In the genomic region with DNA sequence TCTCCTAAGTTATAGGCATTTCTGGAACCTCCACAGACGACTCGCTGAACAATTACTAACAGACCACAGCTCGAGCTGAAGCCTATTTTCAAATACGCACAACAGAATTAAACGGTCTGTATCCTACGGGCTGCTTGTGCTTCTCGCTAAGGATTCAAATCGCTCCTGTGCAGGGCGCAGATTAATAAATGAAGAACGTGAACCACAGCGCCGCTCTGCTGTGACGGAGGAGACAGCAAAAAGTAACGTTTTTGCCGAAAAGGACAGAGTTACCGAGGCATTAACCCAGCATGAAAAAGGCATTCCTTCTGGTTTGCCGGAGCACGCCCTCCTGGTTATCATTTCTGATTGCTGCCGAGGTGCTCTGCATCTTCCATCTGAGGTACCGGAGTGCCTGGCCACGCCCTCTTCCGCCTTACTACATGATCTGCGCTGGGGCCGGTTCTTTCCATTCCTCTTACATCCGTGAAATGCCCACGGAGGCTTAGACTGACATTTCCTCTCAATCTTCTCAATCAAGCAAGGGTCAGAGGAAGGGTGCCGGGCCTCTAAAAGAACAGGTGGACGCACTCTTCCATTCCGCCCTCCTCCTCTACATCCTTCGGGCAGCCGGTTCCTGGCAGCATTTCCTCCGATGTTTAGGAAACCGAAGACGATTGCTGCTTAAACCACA, we compare ENCODE assay signal across 8 mouse cellular contexts.
DNase-seq lines count a peak whose midpoint lies in the region; ATAC-seq and TF ChIP-seq lines count a peak whose summit lies in the region.

No protein-coding gene starts in this region.

- TF ChIP-seq EP300 in liver, postnatal 0 days (IDR thresholded peaks at IDR 0.05; ENCODE audit: low read depth) = no peak

- H3K27me3 ChIP-seq in heart, embryonic 10.5 days (ENCODE audit: insufficient read depth, poor library complexity, severe bottlenecking) = no peaks in the 10 kb centered on the region
- H3K27me3 ChIP-seq in E14TG2a.4 (ENCODE audit: insufficient read depth, low read length) = peaks cover 21% of the 10 kb centered on the region
- no peaks in the 10 kb centered on the region for H3K27me3 ChIP-seq in forebrain, embryonic 15.5 days
- H3K27me3 ChIP-seq in liver, postnatal 0 days (ENCODE audit: insufficient read depth, low read length) = no peaks in the 10 kb centered on the region

- no peak overlapping the region for H3K27ac ChIP-seq in heart, embryonic 10.5 days
- H3K27ac ChIP-seq in forebrain, embryonic 15.5 days (replicated peaks) = no peak overlapping the region
- H3K27ac ChIP-seq in liver, postnatal 0 days (ENCODE audit: low read depth) = no peak overlapping the region

- no peaks in the 10 kb centered on the region for H3K9me3 ChIP-seq in heart, embryonic 10.5 days
- H3K9me3 ChIP-seq in E14TG2a.4 (ENCODE audit: low read length) = no peaks in the 10 kb centered on the region
- H3K9me3 ChIP-seq in forebrain, embryonic 15.5 days = no peaks in the 10 kb centered on the region
- H3K9me3 ChIP-seq in liver, postnatal 0 days (ENCODE audit: low read length) = no peaks in the 10 kb centered on the region

- WGBS in heart, embryonic 10.5 days = 49% methylated on average over 34 of the region's 34 CpGs
- WGBS in forebrain, embryonic 15.5 days = 47% methylated on average over 34 of the region's 34 CpGs
- 54% methylated on average over 34 of the region's 34 CpGs for WGBS in liver, postnatal 0 days (ENCODE audit: insufficient replicate concordance)

- DNase-seq in heart, embryonic 10.5 days (ENCODE audit: low spot score) = peak; percentile 54
- no peak for DNase-seq in heart, postnatal 36 days
- no peak for DNase-seq in liver, postnatal 0 days
- no peak for DNase-seq in right cerebral cortex, postnatal 36 days (ENCODE audit: low spot score in 2 of 2)
- DNase-seq in adrenal gland, adult (ENCODE audit: inconsistent age in 2 of 2, low spot score in 1 of 2) = no peak
- DNase-seq in cerebellum, postnatal 25 days = no peak

- H3K9ac ChIP-seq in forebrain, embryonic 15.5 days (replicated peaks) = peak overlapping the region; percentile 34; the same call in 1 of the 2 replicates
- no peak overlapping the region for H3K9ac ChIP-seq in liver, postnatal 0 days (replicated peaks)

- H3K4me3 ChIP-seq in heart, embryonic 10.5 days = peak overlapping the region; percentile 47
- peak overlapping the region; percentile 39 for H3K4me3 ChIP-seq in E14TG2a.4 (replicated peaks; ENCODE audit: low read length)
- peak overlapping the region; percentile 41 for H3K4me3 ChIP-seq in forebrain, embryonic 15.5 days
- no peak overlapping the region for H3K4me3 ChIP-seq in liver, postnatal 0 days (ENCODE audit: low read depth, low read length)

- TF ChIP-seq CTCF in E14TG2a.4 (conservative IDR thresholded peaks at IDR 0.05; ENCODE audit: low read length) = no peak
- no peak; the same call in 1 of the 2 replicates for TF ChIP-seq CTCF in liver, postnatal 0 days (IDR thresholded peaks at IDR 0.05; ENCODE audit: low read depth)

- H3K36me3 ChIP-seq in heart, embryonic 10.5 days = no peaks in the 10 kb centered on the region
- H3K36me3 ChIP-seq in E14TG2a.4 (ENCODE audit: insufficient read depth, low read length) = no peaks in the 10 kb centered on the region
- H3K36me3 ChIP-seq in forebrain, embryonic 15.5 days = no peaks in the 10 kb centered on the region
- no peaks in the 10 kb centered on the region; the same call in 1 of the 2 replicates for H3K36me3 ChIP-seq in liver, postnatal 0 days (replicated peaks; ENCODE audit: insufficient read depth, low read length)

- H3K4me1 ChIP-seq in heart, embryonic 10.5 days = no peaks in the 10 kb centered on the region
- peaks cover 13% of the 10 kb centered on the region for H3K4me1 ChIP-seq in E14TG2a.4 (replicated peaks; ENCODE audit: low read depth, low read length)
- H3K4me1 ChIP-seq in forebrain, embryonic 15.5 days = no peaks in the 10 kb centered on the region
- no peaks in the 10 kb centered on the region for H3K4me1 ChIP-seq in liver, postnatal 0 days (ENCODE audit: insufficient read depth)

- ATAC-seq in forebrain, embryonic 15.5 days (replicated peaks) = no peak; the same call in 1 of the 2 replicates
- no peak for ATAC-seq in liver, postnatal 0 days

- H3K4me2 ChIP-seq in forebrain, embryonic 15.5 days (replicated peaks) = peak overlapping the region; percentile 40
- H3K4me2 ChIP-seq in liver, postnatal 0 days (ENCODE audit: low read depth, low read length) = 0 out of 2 replicates have a peak overlapping the region, but pooled peaks have one; percentile 1

- intact Hi-C loops in heart, postnatal 36 days (cut with DNase I) = no loop called here
